Mouse (Mus musculus) fat pad, adult 2 months (tissue): ENCODE results near the gene Numa1.
"Not testable (repeated sequence)": the region's sequence is repeated elsewhere in the genome, so short reads cannot be mapped to it uniquely, and the experiment has no call there.

Experiments
- DNase-seq: peaks from one replicate; pipeline ENCODE4 v3.0.0-alpha.2; 2011; ENCODE audit warnings: low read depth, low spot score; ENCODE audit errors: extremely low read depth

The Numa1 gene

DNA sequence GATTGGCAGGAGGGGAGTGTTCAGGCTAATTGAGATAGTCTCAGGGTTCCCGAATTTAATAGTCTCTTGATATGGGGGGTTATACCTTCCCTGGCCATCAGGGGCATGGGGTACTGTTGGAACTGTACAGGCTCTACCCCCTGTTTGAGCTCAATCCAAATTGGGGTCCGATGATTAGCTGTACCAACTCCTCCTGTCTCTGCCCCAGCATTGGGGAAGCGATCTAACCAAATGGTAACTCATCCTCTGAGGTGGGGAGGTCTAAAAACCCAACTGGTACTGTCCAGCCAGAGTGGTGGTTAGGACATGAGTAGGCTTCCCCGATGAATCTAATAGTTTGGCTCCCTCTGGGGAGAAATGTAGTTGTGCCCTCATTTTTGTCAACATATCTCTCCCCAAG lies 3.1 kb downstream of the Numa1 start:
- no peak for DNase-seq

DNA sequence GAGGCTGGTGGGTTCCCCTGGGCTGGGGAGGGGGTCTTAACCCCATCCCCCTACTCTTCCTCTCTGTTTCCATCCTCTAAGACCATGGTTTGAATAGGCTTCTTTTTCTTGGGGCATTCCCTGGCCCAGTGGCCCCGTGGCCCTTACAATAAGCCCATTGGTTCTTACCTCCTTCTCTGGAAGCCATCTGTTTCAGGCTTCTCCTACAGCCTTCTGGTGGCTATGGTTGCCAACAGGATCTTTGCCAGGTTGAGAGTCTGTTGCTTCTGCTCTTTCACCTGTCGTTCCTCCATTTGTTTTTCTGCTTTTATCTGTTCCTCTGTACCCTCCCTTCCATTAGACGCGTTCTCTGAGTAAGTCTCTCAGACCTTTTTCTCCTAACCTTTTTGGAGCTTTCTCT lies 3.7 kb downstream of the Numa1 start:
- DNase-seq: no peak

DNA sequence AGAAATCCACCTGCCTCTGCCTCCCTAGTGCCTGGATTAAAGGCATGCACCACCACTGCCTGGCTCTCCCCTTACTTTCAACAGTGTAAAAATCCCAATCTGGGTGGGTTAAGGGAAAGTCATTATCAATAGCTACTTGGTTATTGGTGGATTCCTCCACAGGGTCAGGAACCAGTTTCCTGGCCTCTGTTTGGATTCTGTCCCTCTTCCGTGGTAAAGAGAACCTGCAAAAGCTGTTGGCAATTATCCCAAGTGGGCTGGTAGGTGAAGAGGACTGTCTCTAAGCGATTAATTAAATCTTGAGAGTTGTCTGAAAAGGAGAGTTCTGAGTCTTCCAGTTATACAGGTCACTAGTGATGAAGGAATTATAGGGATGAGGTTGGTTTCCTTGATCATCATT lies 4.4 kb downstream of the Numa1 start:
- DNase-seq: no peak

DNA sequence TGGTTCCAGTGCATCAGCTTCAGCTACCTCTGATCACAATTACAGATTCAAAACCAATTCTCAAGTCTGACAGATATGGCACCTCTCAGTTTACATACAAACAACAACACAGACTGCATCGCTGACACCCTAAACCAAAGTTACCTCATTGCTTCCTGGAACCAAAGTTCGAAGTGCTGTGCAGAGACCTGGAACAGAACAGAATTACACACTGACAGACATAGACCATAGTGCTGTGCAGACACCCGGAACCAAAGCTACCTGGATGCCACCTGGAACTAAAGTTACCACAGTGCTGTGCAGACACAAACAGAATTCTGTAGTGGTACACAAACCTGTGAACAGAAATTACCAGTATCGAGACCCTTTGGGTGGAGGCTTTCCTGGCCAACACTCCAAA lies 5.8 kb downstream of the Numa1 start:
- no peak for DNase-seq

DNA sequence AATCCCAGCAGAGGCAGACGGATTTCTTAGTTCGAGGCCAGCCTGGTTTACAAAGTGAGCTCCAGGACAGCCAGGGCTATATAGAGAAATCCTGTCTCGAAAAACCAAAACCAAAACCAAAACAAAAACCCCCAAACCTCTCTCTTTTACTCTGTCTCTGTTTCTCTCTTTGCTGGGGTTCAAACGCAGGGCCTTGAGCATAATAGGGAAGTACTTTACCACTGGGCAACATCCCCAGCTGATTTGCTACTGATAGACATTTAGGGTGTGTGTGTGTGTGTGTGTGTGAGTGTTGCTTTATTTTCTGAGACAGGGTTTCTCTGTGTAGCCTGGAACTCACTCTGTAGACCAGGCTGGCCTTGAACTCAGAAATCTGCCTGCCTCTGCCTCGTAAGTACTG lies 15.1 kb downstream of the Numa1 start:
- not testable (repeated sequence) for DNase-seq

DNA sequence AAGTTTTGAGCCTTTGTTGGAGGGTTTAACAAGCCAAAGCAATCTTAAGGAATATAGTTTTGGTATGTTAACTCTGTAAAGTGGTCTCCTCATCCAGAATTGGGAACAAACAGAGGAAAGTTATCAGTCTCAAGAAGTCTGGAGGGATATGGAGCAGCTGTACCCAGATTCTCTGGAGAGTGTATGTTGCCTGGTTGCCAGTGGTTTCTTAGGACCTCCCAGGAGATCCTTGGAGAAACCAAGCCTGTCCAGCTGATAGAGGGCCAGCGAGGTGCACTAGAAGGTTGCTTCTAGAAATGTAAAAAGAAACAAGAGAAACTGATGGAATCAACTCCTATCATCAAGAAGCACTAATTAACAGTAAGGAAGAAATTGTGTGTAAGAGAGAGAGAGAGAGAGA lies 17.7 kb downstream of the Numa1 start:
- no peak for DNase-seq

DNA sequence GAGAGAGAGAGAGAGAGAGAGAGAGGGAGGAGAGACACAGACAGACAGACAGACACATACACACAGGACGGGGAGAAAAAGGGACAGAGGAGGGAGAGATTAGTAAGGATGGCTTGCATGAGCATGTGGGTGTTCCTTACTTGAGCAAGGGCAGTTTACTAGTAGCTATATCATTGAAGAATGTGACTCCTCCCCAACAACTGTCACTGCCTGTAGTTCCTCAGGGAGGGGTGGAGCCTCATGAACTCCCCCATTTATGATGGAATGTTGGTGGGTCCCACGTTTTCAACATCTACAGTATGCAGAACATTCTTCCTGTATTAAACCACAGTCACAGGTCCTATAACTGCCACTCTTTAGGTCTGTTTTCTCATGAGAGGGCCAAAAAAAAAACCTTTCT lies 18.2 kb downstream of the Numa1 start:
- no peak for DNase-seq

DNA sequence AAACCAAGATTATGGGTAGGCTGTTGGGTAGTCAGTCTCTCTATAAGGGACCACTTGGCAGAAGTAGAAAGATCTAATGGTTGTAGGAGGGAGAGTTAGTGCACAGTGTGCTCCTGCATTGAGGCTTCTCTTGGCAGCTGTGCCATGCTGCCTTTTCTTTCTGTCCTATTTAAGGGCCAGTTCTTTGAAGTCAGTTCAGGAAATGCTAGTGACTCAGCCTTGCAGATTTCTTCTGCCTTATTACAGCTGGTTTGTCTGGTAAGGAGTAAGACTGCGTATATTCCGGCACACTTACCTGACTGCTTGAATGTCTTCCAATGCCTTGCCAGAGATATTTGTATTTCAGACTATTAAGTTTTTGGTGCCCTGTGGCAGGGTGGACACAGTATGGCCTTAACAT lies 20.3 kb downstream of the Numa1 start:
- no peak for DNase-seq

DNA sequence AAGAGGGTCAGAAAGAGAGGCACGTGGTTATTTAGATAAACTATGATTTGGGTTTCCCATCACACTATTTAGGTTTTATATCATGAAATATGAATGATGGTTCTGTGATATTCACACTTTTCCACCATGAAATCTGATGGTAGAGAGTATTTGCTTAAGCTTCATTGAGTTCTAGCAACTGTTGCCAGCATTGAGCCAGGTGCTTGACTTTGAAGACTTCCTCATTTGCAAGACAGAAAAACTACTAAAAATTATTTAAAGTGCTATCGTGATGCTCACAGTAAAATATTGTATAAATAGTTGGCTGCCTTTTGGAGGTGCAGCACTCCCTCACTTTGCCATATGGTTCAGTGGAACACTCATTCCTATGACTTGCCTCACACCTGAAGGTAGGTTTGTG lies 21.4 kb downstream of the Numa1 start:
- no peak for DNase-seq

DNA sequence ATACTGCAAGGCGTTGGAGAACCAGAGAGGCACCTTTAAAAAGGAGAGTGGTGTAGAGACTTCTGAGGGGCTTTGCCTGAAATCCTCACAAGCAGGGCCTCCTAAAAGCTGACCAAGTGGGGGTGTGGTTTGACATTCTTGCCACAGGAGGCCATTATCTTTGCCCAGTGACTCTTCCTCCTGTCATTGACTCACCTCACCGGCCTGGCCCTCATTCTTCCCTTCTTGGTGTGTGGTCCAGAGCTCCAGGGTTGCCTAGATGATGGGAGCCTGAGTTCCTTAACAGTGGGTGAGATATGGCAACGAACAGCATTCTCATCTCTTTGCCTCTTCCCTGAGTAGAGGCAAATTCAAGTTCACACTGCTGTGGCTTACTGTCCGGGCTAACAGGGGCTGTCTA lies 22.0 kb downstream of the Numa1 start:
- DNase-seq: no peak

DNA sequence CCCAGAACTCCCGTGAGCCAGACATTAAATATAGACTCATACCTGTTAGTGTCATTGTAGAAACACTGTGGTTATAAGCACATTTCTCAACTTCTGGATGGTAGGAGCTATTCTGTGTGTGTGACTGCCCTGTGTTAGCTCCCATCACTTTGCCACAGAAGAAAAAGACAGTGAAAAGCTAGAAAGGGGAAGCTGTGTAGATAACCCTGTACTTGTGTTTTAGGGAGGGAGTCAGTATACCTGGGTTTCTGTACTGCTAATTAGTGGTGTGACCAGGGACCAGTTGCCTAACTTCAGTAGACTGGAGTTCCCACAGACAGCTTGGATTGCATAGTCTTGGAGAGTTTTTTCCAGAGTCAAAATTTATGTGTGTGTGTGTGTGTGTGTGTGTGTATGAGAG lies 22.6 kb downstream of the Numa1 start:
- DNase-seq: no peak

DNA sequence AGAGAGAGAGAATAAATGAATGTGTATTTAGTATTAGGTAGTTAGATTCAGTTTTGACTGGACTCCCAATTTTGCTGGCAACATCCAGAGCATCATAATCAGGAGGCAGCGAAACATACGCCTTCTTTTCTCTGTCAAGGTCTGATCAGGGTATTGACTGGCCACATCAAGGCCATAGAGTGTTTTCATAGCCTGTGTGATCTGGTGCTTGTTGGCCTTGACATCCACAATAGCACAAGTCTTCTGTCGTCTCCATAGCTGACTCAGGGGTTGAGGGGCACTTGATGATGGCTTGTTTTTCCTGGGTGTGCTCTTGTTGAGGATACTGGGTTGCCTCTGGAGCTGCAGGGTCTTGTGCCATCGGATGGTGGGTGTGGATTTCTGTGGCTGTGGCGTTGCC lies 23.0 kb downstream of the Numa1 start:
- DNase-seq: no peak

DNA sequence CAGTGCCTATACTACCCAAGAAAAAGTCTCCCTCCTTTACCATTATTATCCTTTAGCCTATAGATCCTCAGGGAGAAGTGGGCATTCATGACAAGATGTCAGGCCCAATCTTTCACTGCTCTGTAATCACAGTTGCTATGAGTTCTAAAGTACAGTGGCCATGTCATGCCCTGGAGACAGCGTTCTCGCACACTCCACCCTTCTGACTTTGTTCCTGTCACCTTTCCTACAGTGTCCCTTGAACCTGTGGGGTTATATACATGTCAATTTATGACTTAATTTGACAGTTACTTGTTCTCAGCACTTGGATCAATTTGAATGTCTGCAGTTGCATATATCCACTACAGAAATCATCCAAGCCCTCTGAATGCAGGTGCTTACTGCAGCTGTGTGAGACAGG lies 28.9 kb downstream of the Numa1 start:
- DNase-seq: no peak

DNA sequence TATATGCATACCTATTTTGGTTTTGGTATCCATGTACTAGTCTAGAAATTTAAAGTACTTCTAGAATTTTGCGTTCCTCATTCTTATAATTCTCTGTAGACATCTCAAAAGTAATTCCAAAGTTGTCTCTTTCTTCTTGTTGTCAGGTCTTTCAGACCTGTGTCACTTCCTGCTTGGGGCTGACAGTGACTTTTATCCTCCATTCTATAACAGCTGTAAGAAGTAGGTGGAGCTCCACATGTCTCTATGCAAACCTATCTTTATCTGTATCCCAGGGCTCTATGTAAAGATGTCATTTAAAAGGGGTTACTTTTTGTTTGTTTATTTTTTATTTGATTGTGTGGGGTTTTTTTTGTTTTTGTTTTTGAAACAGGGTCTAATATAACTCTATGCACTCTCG lies 29.7 kb downstream of the Numa1 start:
- DNase-seq: no peak

DNA sequence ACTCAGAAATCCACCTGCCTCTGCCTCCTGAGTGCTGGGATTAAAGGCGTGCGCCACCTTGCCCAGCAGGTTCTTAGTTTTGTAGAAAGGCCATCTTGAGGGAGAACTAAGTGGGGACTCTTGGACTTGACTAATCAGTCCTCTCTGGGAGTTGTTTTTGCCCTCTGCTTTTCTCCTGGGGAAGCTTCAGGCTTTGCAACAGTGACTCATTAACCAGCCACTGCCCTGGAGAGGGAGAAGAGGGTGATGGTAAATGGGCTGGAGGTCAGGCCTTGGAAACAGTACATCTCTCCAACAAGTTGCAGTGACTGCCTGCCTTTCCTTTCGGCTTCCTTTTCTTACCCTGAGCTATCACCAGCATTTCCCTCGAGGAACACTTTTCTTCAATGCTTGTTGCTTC lies 30.6 kb downstream of the Numa1 start:
- DNase-seq: no peak

DNA sequence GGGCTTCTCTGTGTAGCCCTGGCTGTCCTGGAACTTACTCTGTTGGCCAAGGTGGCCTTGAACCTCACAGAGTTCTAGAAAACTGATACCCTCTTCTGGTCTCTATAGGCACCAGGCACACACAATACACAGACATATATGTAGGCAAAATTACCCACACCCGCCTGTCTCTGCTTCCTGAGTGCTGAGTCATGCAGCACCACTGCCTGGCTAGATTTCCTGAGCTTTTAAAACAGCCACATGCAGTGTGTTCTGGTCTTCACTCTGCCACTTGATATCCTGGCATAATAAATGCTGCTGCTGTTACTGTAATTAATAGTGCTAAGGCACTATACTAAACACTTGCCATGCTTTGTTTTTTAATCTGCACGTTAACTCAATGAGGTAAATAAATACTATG lies 31.7 kb downstream of the Numa1 start:
- no peak for DNase-seq

DNA sequence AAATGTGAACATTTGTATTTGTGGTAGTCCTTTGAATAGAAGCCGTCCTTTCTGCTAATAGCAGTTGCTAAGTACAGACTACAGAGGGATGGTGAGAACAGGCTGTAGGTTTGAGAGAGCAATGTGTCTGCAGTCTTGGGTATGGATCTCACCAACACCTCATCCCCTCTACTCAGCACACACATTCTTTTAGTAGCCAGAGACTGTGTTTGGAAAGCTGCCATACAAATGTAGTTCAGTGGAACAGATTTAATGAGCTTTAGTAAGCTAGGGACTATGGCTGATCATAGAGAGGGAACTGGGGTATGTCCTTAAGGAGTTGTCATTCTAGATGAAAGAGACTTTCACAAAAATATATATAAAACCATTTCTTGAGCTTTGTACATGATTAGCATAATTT lies 33.3 kb downstream of the Numa1 start:
- no peak for DNase-seq

DNA sequence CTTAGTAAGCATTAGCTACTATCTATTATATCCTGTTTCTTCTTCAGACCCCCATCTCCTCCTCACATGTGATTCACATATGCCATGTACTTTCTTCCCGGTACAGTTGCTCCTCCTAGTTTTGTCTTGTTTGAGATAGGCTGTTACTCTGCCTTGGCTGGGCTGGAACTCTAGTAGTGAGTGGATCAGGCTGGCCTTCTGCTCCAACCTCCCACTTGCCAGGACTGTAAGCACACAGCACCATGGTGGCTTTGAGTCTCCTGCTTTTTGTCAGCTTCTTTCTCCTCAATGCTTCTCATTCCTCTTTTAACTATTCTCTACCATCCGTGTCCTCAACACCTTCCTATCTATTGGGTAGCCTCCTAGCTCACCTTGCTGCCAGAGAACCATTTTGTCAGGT lies 34.8 kb downstream of the Numa1 start:
- no peak for DNase-seq

DNA sequence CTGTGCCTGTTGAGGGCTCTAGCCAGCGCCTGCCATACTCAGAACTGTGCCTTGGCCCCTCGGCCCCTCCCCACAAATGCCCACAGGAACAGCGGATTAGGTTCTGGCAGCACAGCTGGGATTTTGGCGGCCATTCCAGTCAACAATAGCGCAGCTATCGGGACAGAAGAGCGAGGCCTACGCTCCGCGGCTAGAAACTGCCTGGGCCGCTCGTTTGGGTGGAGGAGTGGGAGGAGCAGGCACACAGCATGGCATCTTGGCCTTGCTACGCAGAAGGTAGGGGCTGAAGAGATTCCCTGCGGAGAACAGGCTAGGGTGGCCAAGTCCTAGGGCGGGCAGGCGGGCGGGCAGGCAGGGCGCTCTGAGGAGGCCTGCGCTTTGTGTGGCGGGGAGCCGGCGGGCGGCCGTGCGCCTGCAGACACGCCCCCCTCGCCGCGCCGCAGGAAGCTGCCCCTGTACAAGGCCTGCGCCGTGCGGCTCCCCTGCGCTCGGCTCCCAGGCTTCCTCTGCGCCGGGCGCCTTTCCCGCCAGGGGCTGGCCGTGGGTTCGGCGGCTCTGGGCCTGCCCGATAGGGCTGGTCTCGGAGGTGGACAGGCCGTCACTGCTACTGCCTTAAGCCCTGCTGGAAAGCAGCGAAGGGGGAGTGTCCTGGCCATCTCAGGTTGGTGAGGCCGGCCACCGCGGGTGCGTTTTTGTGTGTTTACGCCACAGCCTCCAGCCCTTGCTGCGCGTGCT lies 36.0 kb downstream of the Numa1 start:
- no peak for DNase-seq

DNA sequence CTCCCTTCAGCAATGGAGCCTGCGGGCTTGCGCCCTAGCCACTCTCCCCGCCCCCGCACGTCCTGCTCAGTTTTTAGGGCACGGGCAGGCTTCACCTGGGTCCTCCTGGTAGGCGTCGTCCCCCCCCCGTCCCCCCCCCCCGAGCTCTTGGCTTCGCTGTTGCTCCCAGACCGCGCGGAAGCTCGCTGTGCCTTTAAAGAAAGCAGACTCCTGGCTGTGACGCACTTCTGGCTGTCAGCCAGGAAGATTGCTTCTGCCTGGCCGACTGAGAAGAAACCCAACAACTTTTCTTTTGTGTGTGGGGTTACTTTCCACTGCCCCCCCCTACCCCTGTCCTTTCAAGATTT lies 36.5 kb downstream of the Numa1 start:
- no peak for DNase-seq

DNA sequence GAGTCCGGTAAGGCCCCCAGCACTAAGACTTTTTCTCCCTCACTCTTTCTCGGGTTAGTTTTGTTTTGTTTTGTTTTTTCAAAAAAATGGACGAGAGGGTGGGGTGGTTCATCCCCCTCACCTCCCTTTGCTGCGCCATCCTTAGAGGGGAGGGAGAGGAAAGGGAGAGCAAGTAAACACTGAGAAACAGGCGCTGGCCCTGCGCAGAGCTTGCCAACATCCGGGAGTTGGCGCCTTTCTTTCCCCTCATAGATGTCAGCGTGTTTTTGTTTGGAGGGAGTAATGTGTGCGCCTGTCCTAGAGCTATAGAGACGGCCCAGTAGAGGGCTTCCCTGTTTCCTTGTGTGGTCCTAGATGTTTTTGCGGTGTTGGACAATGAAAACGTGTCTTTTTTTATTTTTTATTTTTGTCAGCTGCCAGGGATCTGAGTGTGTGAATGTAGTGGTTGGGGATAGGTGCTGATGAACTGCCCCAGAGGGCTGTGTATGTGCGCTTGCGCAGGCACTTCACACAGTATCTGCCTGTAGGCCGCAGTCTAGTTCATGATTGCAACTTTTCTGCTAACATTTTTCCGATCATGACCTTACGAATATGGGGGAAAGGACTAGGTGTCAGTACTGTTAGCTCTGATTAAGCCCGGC lies 37.0 kb downstream of the Numa1 start:
- no peak for DNase-seq

DNA sequence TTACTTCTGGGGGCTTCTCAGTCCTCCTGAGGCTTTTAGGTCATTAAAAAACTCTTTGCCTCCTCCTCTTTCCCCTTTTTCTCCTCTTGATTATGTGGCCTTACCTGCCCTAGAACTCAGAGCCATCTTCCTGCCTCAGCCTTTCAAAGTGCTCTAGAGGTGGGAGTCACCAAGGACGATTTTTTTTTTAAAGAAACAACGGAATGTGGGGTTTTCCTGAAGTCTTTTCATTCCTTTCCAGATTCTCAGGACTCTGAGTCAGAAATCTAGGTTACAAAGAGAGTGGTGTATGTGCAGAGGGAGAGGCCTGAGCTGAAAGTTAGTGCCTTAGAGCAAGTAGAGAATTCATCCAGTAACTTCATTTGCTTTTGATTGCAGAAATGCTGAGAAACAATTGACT lies 37.8 kb downstream of the Numa1 start:
- no peak for DNase-seq

DNA sequence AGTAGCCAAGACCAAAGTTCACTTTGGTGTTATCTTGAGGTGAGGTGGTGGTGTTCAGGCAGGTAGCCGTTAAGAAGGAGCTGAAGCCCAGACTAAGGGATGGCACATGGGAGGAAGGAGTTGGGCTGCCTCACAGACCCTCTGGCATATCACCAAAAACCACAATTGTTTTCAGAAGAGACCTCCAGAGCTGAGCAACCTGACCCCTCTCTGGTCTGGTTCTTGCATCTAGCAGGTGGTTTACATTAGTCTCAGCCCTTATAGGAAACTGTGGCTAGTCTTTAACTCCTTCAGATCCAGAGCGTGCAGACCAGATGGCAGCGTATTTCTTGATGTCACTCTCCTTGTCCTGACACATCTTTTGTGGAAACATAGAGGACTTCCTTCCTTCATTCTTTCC lies 39.8 kb downstream of the Numa1 start:
- no peak for DNase-seq
